Mouse (Mus musculus): ENCODE results near the gene Ugcg. TPM values are rescaled to one million over a fixed set of nuclear protein-coding genes. Genes with fewer than 3 reads are reported as not detected.

The Ugcg gene
- total and polyA plus RNA-seq, 2 experiments from 2014 or later, result 6.2 to 19.2 TPM

DNA sequence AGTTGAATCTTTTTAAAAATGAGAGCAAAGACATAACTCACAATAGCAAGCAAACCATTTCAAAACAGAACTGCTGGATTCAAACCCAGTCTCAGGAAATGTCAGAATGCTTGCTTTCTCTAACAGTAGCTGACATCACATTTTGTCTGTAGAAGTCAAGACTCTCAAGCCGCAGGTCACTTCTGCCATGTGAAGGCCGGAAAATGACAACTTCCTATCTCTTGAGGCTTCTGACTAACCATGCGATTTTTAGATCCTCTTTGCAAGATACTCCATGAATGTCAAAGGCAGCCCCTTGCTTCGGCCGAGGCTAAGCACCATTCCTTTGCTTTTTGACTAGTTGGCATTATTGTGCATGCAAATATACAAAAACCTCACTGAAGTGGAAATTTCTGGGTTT lies 76.6 kb downstream of the Ugcg start:
- TF ChIP-seq EP300 (IDR thresholded peaks at IDR 0.05; ENCODE audit: low read depth) (no peak), CTCF (IDR thresholded peaks at IDR 0.05; ENCODE audit: low read depth) (no peak)
- ATAC-seq (ENCODE audit: insufficient read depth, low read depth) (no peak), DNase-seq (ENCODE audit: low spot score) (no peak)
- WGBS, result 79% methylated on average over 5 of the region's 5 CpGs
- Histone ChIP-seq H3K4me2 (ENCODE audit: low read depth, low read length) (no peak overlapping the region), H3K9ac (replicated peaks; ENCODE audit: low read depth, low read length) (no peak overlapping the region), H3K4me1 (ENCODE audit: control insufficient read depth, insufficient read depth) (no peaks in the 10 kb centered on the region), H3K36me3 (replicated peaks; ENCODE audit: control insufficient read depth, insufficient read depth, low read length) (no peaks in the 10 kb centered on the region), H3K27me3 (ENCODE audit: control insufficient read depth, insufficient read depth, low read length) (no peaks in the 10 kb centered on the region), H3K4me3 (ENCODE audit: low read depth, low read length) (no peak overlapping the region), H3K27ac (ENCODE audit: low read depth) (no peak overlapping the region), H3K9me3 (replicated peaks; ENCODE audit: control insufficient read depth, low read length) (peaks cover 8% of the 10 kb centered on the region; the same call in 1 of the 2 replicates)

Other genes with a start within 250 kb of the Ugcg start
- gene Zkscan16, start 245.6 kb upstream of the Ugcg start, total RNA-seq (2014; rRNA removed; ENCODE audit: low replicate concordance), result not detected in 2 replicates
- 0.05 TPM in 1 of 2 replicates, not detected in the other for gene Zkscan16, start 245.6 kb upstream of the Ugcg start, polyA plus RNA-seq (2015; fragmentation: Nextera tagmentation; extraction: Ambion mirVana)
- 6.5 and 8.6 TPM in 2 replicates for gene Ptgr1, start 202.1 kb upstream of the Ugcg start, total RNA-seq (2014; rRNA removed; ENCODE audit: low replicate concordance)
- 6.9 and 8.1 TPM in 2 replicates for gene Ptgr1, start 202.1 kb upstream of the Ugcg start, polyA plus RNA-seq (2015; fragmentation: Nextera tagmentation; extraction: Ambion mirVana)
- 5.1 and 5.3 TPM in 2 replicates for gene Dnajc25, start 194.2 kb upstream of the Ugcg start, total RNA-seq (2014; rRNA removed; ENCODE audit: low replicate concordance)
- 12.4 and 14.4 TPM in 2 replicates for gene Dnajc25, start 194.2 kb upstream of the Ugcg start, polyA plus RNA-seq (2015; fragmentation: Nextera tagmentation; extraction: Ambion mirVana)
- not detected in 2 replicates for gene Gm20503, start 186.0 kb upstream of the Ugcg start, total RNA-seq (2014; rRNA removed; ENCODE audit: low replicate concordance)
- gene Gm20503, start 186.0 kb upstream of the Ugcg start, polyA plus RNA-seq (2015; fragmentation: Nextera tagmentation; extraction: Ambion mirVana), result 19.8 TPM in 2 replicates
- gene Gng10, start 154.2 kb upstream of the Ugcg start, total RNA-seq (2014; rRNA removed; ENCODE audit: low replicate concordance), result 16.7 and 34.2 TPM in 2 replicates
- 38.4 and 41.3 TPM in 2 replicates for gene Gng10, start 154.2 kb upstream of the Ugcg start, polyA plus RNA-seq (2015; fragmentation: Nextera tagmentation; extraction: Ambion mirVana)
- gene AI481877, start 50.3 kb upstream of the Ugcg start, total RNA-seq (2014; rRNA removed; ENCODE audit: low replicate concordance), result not detected in 2 replicates
- not detected in 2 replicates for gene AI481877, start 50.3 kb upstream of the Ugcg start, polyA plus RNA-seq (2015; fragmentation: Nextera tagmentation; extraction: Ambion mirVana)
- 2.9 and 6.2 TPM in 2 replicates for gene Susd1, start 249.4 kb downstream of the Ugcg start, total RNA-seq (2014; rRNA removed; ENCODE audit: low replicate concordance)
- 1.9 and 2.1 TPM in 2 replicates for gene Susd1, start 249.4 kb downstream of the Ugcg start, polyA plus RNA-seq (2015; fragmentation: Nextera tagmentation; extraction: Ambion mirVana)